Mouse (Mus musculus) liver, postnatal 0 days (tissue): ENCODE results near the gene Tubb2a. TPM values are rescaled to one million over a fixed set of nuclear protein-coding genes. Genes with fewer than 3 reads are reported as not detected.

Experiments
- ATAC-seq: fragments of 200-750 bp; cut with Nextera tagmentation; 2 replicates; pipeline ENCODE4 v1.8.0; 2017; ENCODE audit warnings: mild to moderate bottlenecking, moderate library complexity
- DNase-seq: peaks from one replicate; pipeline ENCODE4 v3.0.0-alpha.2; 2016
- H3K27ac ChIP-seq: fragments of 300-500 bp; sonication (generic); 2 replicates; pipeline ENCODE4 v1.5.1; 2014; ENCODE audit warnings: antibody characterized with exemption, moderate library complexity, mild to moderate bottlenecking, low read depth
- H3K27me3 ChIP-seq: fragments of 300-500 bp; sonication (generic); 2 replicates; pipeline ENCODE4 v1.6.1; 2014; ENCODE audit warnings: low read length, control low read depth, mixed read lengths; ENCODE audit not compliant: insufficient read depth
- H3K36me3 ChIP-seq: fragments of 300-500 bp; sonication (generic); replicated peaks from 2 replicates; pipeline ENCODE4 v1.6.1; 2014; ENCODE audit warnings: mild to moderate bottlenecking, control low read depth, low read length, moderate library complexity, mixed read lengths; ENCODE audit not compliant: insufficient read depth
- H3K4me1 ChIP-seq: fragments of 300-500 bp; sonication (generic); 2 replicates; pipeline ENCODE4 v1.6.1; 2014; ENCODE audit warnings: antibody characterized with exemption, mild to moderate bottlenecking, control low read depth; ENCODE audit not compliant: insufficient read depth
- H3K4me2 ChIP-seq: fragments of 300-500 bp; sonication (generic); 2 replicates; pipeline ENCODE4 v1.6.1; 2014; ENCODE audit warnings: low read depth, mild to moderate bottlenecking, low read length, moderate library complexity, mixed read lengths
- H3K4me3 ChIP-seq: fragments of 300-500 bp; sonication (generic); 2 replicates; pipeline ENCODE4 v1.5.1; 2014; ENCODE audit warnings: low read depth, low read length
- H3K9ac ChIP-seq: fragments of 300-500 bp; sonication (generic); replicated peaks from 2 replicates; pipeline ENCODE4 v1.6.1; 2014; ENCODE audit warnings: mild to moderate bottlenecking, moderate library complexity
- H3K9me3 ChIP-seq: fragments of 300-500 bp; sonication (generic); 2 replicates; pipeline ENCODE4 v1.6.1; 2016; ENCODE audit warnings: mild to moderate bottlenecking, control low read depth, low read length, mixed read lengths
- CTCF ChIP-seq: sonication (generic); IDR thresholded peaks from 2 replicates; pipeline ENCODE4 v1.5.1; 2016; ENCODE audit warnings: antibody characterized with exemption, low read depth
- EP300 ChIP-seq: IDR thresholded peaks from 2 replicates; pipeline ENCODE4 v1.6.1; 2016; ENCODE audit warnings: antibody characterized with exemption, low read depth, mild to moderate bottlenecking
- WGBS: fragments of 180-500 bp; shearing (Covaris S2); extraction: QIAGEN DNeasy Blood & Tissue Kit; methylation state at CpG from one replicate; pipeline ENCODE4 v1.1.7; 2014; ENCODE audit not compliant: insufficient replicate concordance; 5-methylcytosine and 5-hydroxymethylcytosine counted together
- polyA plus RNA-seq: library from polyadenylated mRNA; unstranded; fragments of >200 nt; fragmentation: Nextera tagmentation; extraction: Ambion mirVana; gene quantifications from 2 replicates; pipeline ENCODE4 v1.2.1, GENCODE M21; 2015

Gene Tubb2a
- polyA plus RNA-seq, 1 experiment from 2014 or later, result 64.7 TPM

- Histone ChIP-seq H3K9me3 (no peaks in the 10 kb centered on the region), H3K4me3 (no peak overlapping the region), H3K4me2 (no peak overlapping the region), H3K36me3 (peaks cover 22% of the 10 kb centered on the region), H3K27me3 (no peaks in the 10 kb centered on the region), H3K27ac (peak overlapping the region; percentile 98), H3K9ac (peak overlapping the region; percentile 31), H3K4me1 (peaks cover 3% of the 10 kb centered on the region; the same call in 1 of the 2 replicates)
- no peak for ATAC-seq
- no peak for DNase-seq
- TF ChIP-seq CTCF (no peak), EP300 (no peak)
- WGBS, result 72% methylated on average over 13 of the region's 13 CpGs
These were observed 24.0 kb downstream of the Tubb2a start for GRCm38 (mm10) chr13:34053673-34054282.

- Histone ChIP-seq H3K4me3 (no peak overlapping the region), H3K27me3 (no peaks in the 10 kb centered on the region), H3K4me1 (peaks cover 3% of the 10 kb centered on the region; the same call in 1 of the 2 replicates), H3K36me3 (peaks cover 20% of the 10 kb centered on the region), H3K9ac (no peak overlapping the region), H3K9me3 (no peaks in the 10 kb centered on the region), H3K4me2 (no peak overlapping the region), H3K27ac (peak overlapping the region; percentile 64)
- DNase-seq, result no peak
- WGBS, result 55% methylated on average over 3 of the region's 3 CpGs
- TF ChIP-seq CTCF (peak; percentile 29; the same call in 1 of the 2 replicates), EP300 (no peak)
- no peak for ATAC-seq
These were observed 26.1 kb downstream of the Tubb2a start for GRCm38 (mm10) chr13:34051692-34052091.

GRCm38 (mm10) chr13:34050479-34050878 is 27.3 kb downstream of the Tubb2a start:
- Histone ChIP-seq H3K4me1 (peaks cover 3% of the 10 kb centered on the region; the same call in 1 of the 2 replicates), H3K9ac (no peak overlapping the region), H3K4me3 (no peak overlapping the region), H3K36me3 (peaks cover 15% of the 10 kb centered on the region; the same call in 1 of the 2 replicates), H3K27me3 (no peaks in the 10 kb centered on the region), H3K4me2 (no peak overlapping the region), H3K9me3 (no peaks in the 10 kb centered on the region), H3K27ac (no peak overlapping the region)
- WGBS, result 82% methylated on average over 8 of the region's 8 CpGs
- ATAC-seq, result no peak
- TF ChIP-seq CTCF, result no peak
- TF ChIP-seq EP300, result no peak
- no peak for DNase-seq

GRCm38 (mm10) chr13:34047526-34047925 is 30.3 kb downstream of the Tubb2a start:
- H3K27me3 ChIP-seq, result no peaks in the 10 kb centered on the region
- no peak overlapping the region for H3K4me2 ChIP-seq
- no peak overlapping the region for H3K9ac ChIP-seq
- no peak overlapping the region for H3K4me3 ChIP-seq
- DNase-seq (no peak), ATAC-seq (no peak)
- no peak overlapping the region for H3K27ac ChIP-seq
- H3K9me3 ChIP-seq, result no peaks in the 10 kb centered on the region
- peaks cover 17% of the 10 kb centered on the region for H3K4me1 ChIP-seq
- TF ChIP-seq CTCF (no peak), EP300 (no peak)
- peaks cover 15% of the 10 kb centered on the region; the same call in 1 of the 2 replicates for H3K36me3 ChIP-seq
- WGBS, result 93% methylated on average over 3 of the region's 3 CpGs

- H3K27ac ChIP-seq, result peak overlapping the region; percentile 76
- peaks cover 17% of the 10 kb centered on the region for H3K4me1 ChIP-seq
- WGBS, result 38% methylated on average over 11 of the region's 11 CpGs
- no peak overlapping the region for H3K4me2 ChIP-seq
- DNase-seq (peak; percentile 76), ATAC-seq (peak; percentile 87)
- no peak overlapping the region for H3K9ac ChIP-seq
- peaks cover 15% of the 10 kb centered on the region; the same call in 1 of the 2 replicates for H3K36me3 ChIP-seq
- H3K27me3 ChIP-seq, result no peaks in the 10 kb centered on the region
- TF ChIP-seq CTCF (peak; percentile 93), EP300 (no peak)
- H3K4me3 ChIP-seq, result no peak overlapping the region
- H3K9me3 ChIP-seq, result no peaks in the 10 kb centered on the region
These were observed 31.3 kb downstream of the Tubb2a start for GRCm38 (mm10) chr13:34046421-34047012.

GRCm38 (mm10) chr13:34045511-34046249 is 32.1 kb downstream of the Tubb2a start:
- no peak overlapping the region for H3K4me3 ChIP-seq
- no peaks in the 10 kb centered on the region for H3K27me3 ChIP-seq
- no peak for TF ChIP-seq CTCF
- no peak for TF ChIP-seq EP300
- H3K4me2 ChIP-seq, result no peak overlapping the region
- DNase-seq (peak; percentile 58), ATAC-seq (peak; percentile 96)
- peaks cover 12% of the 10 kb centered on the region; the same call in 1 of the 2 replicates for H3K36me3 ChIP-seq
- no peaks in the 10 kb centered on the region for H3K9me3 ChIP-seq
- H3K9ac ChIP-seq, result no peak overlapping the region
- H3K27ac ChIP-seq, result peak overlapping the region; percentile 79
- peaks cover 16% of the 10 kb centered on the region for H3K4me1 ChIP-seq
- WGBS, result 49% methylated on average over 5 of the region's 5 CpGs
